Mouse (Mus musculus): ENCODE measurements around the gene Rex1bd. TPM values are rescaled to one million over a fixed set of nuclear protein-coding genes. Genes with fewer than 3 reads are reported as not detected.

The Rex1bd gene
- total RNA-seq, 2 experiments from 2014 or later = 108 to 110 TPM

GRCm38 (mm10) chr8:70510228-70510915 is 3.8 kb upstream of the Rex1bd start, which contains the start of gene Uba52:
TSS of gene Uba52 (minus strand) at chr8:70510801.
- peak within 1 kb of the TSS; percentile 93 for H3K27ac ChIP-seq
- peak; percentile 97 to 98 for DNase-seq (ENCODE audit: extremely low spot score in 1 of 2, low spot score in 2 of 2)
- intact Hi-C loops (cut with DNase I) = no loop called here
- TF ChIP-seq CTCF (IDR thresholded peaks at IDR 0.05) = no peak
- H3K4me3 ChIP-seq = peak within 1 kb of the TSS; percentile 98

- intact Hi-C loops (cut with DNase I) = loop anchor here (10.0 kb wide), 1 partner anchor 155 kb away; the partner anchor contains the start of gene Upf1
- no peak for TF ChIP-seq CTCF (IDR thresholded peaks at IDR 0.05)
- DNase-seq (ENCODE audit: extremely low spot score in 1 of 2, low spot score in 2 of 2) = no peak
- peak overlapping the region; percentile 98 for H3K4me3 ChIP-seq
- H3K27ac ChIP-seq = peak overlapping the region; percentile 93
These were observed 2.9 kb upstream of the Rex1bd start for GRCm38 (mm10) chr8:70509281-70509952.

GRCm38 (mm10) chr8:70507027-70507393 is 458 bp upstream of the Rex1bd start:
- Histone ChIP-seq H3K4me3 (no peak overlapping the region), H3K27ac (no peak overlapping the region; the same call in 1 of the 2 replicates)
- no peak for DNase-seq (ENCODE audit: extremely low spot score in 1 of 2, low spot score in 2 of 2)
- intact Hi-C loops (cut with DNase I) = loop anchor here (2.0 to 10.0 kb wide), 2 partner anchors 32 to 152 kb away; partner anchors contain the start of genes Ell and Upf1
- TF ChIP-seq CTCF (IDR thresholded peaks at IDR 0.05) = no peak

- Histone ChIP-seq H3K4me3 (peak overlapping the region; percentile 73), H3K27ac (peak overlapping the region; percentile 99)
- DNase-seq (ENCODE audit: extremely low spot score in 1 of 2, low spot score in 2 of 2) = no peak
- TF ChIP-seq CTCF (IDR thresholded peaks at IDR 0.05) = no peak
- intact Hi-C loops (cut with DNase I) = loop anchor here (1.0 to 10.0 kb wide), 4 partner anchors 33 to 151 kb away; partner anchors contain the start of genes Ell and Upf1
These were observed 739 bp downstream of the Rex1bd start for GRCm38 (mm10) chr8:70505698-70506327.

GRCm38 (mm10) chr8:70504851-70505250 is 1.7 kb downstream of the Rex1bd start:
- 0 out of 2 replicates have a peak overlapping the region, but pooled peaks have one; percentile 9 for H3K4me3 ChIP-seq
- H3K27ac ChIP-seq = peak overlapping the region; percentile 2; the same call in 1 of the 2 replicates
- TF ChIP-seq CTCF (IDR thresholded peaks at IDR 0.05) = peak; percentile 91
- DNase-seq (ENCODE audit: extremely low spot score in 1 of 2, low spot score in 2 of 2) = peak; percentile 72 to 85
- intact Hi-C loops (cut with DNase I) = loop anchor here (1.0 to 10.0 kb wide), 3 partner anchors 58 to 150 kb away; partner anchors contain the start of gene Upf1

GRCm38 (mm10) chr8:70504291-70504716 is 2.2 kb downstream of the Rex1bd start:
- H3K27ac ChIP-seq = peak overlapping the region; percentile 2
- DNase-seq (ENCODE audit: extremely low spot score in 1 of 2, low spot score in 2 of 2) = peak in 1 of 2 experiments; percentile 54
- TF ChIP-seq CTCF (IDR thresholded peaks at IDR 0.05) = no peak
- H3K4me3 ChIP-seq = no peak overlapping the region
- intact Hi-C loops (cut with DNase I) = loop anchor here (5.0 to 10.0 kb wide), 2 partner anchors 57 to 150 kb away; partner anchors contain the start of gene Upf1

GRCm38 (mm10) chr8:70503062-70503750 is 3.3 kb downstream of the Rex1bd start:
- H3K27ac ChIP-seq = no peak overlapping the region
- peak; percentile 57 to 61 for DNase-seq (ENCODE audit: extremely low spot score in 1 of 2, low spot score in 2 of 2)
- no peak overlapping the region for H3K4me3 ChIP-seq
- TF ChIP-seq CTCF (IDR thresholded peaks at IDR 0.05) = peak; percentile 80
- intact Hi-C loops (cut with DNase I) = loop anchor here (5.0 to 10.0 kb wide), 2 partner anchors 56 to 148 kb away; partner anchors contain the start of gene Upf1

- intact Hi-C loops (cut with DNase I) = loop anchor here (5.0 to 10.0 kb wide), 2 partner anchors 55 to 148 kb away; partner anchors contain the start of gene Upf1
- no peak overlapping the region for H3K4me3 ChIP-seq
- no peak for TF ChIP-seq CTCF (IDR thresholded peaks at IDR 0.05)
- DNase-seq (ENCODE audit: extremely low spot score in 1 of 2, low spot score in 2 of 2) = no peak
- no peak overlapping the region for H3K27ac ChIP-seq
These were observed 4.0 kb downstream of the Rex1bd start for GRCm38 (mm10) chr8:70502540-70502939.

- intact Hi-C loops (cut with DNase I) = loop anchor here (5.0 to 10.0 kb wide), 2 partner anchors 55 to 147 kb away; partner anchors contain the start of gene Upf1
- no peak for TF ChIP-seq CTCF (IDR thresholded peaks at IDR 0.05)
- Histone ChIP-seq H3K4me3 (no peak overlapping the region), H3K27ac (no peak overlapping the region)
- no peak for DNase-seq (ENCODE audit: extremely low spot score in 1 of 2, low spot score in 2 of 2)
These were observed 4.6 kb downstream of the Rex1bd start for GRCm38 (mm10) chr8:70501820-70502529.

Data from left cerebral cortex, adult 2 months (tissue).